Mouse (Mus musculus): ENCODE measurements around the gene Ttf1. TPM values are rescaled to one million over a fixed set of nuclear protein-coding genes. Genes with fewer than 3 reads are reported as not detected.
A peak's percentile ranks its signal among the peaks of the same experiment; 100 is the strongest.

The Ttf1 gene
- polyA plus RNA-seq, 1 experiment: 7.2 TPM

- WGBS: 65% methylated on average over 18 of the region's 18 CpGs
- H3K36me3 ChIP-seq (ENCODE audit: control insufficient read depth, insufficient read depth, low read length): no peaks in the 10 kb centered on the region
- TF ChIP-seq POLR2A (IDR thresholded peaks at IDR 0.05; ENCODE audit: low read depth, low read length): no peak
- TF ChIP-seq CTCF (IDR thresholded peaks at IDR 0.05; ENCODE audit: extremely low read depth, insufficient read depth, insufficient read length, insufficient replicate concordance): no peak
- no peak overlapping the region for H3K27ac ChIP-seq (ENCODE audit: insufficient read depth, low read length)
- no peak overlapping the region for H3K4me3 ChIP-seq (ENCODE audit: extremely low read depth, insufficient read depth, insufficient read length)
- no peak for DNase-seq (ENCODE audit: low read depth in 1 of 2, low spot score in 2 of 2)
- no peaks in the 10 kb centered on the region for H3K4me1 ChIP-seq (ENCODE audit: control insufficient read depth, insufficient read depth, insufficient read length)
- 0 out of 2 replicates have a peak, but pooled peaks cover 3% of the 10 kb centered on the region for H3K27me3 ChIP-seq (ENCODE audit: control insufficient read depth, insufficient read depth, low read length)
These were observed 19.2 kb upstream of the Ttf1 start for GRCm38 (mm10) chr2:29040594-29041476.

- DNase-seq (ENCODE audit: low read depth in 1 of 2, low spot score in 2 of 2): no peak
- 56% methylated on average over 8 of the region's 8 CpGs for WGBS
- no peaks in the 10 kb centered on the region for H3K4me1 ChIP-seq (ENCODE audit: control insufficient read depth, insufficient read depth, insufficient read length)
- no peak overlapping the region for H3K27ac ChIP-seq (ENCODE audit: insufficient read depth, low read length)
- no peak overlapping the region for H3K4me3 ChIP-seq (ENCODE audit: extremely low read depth, insufficient read depth, insufficient read length)
- no peaks in the 10 kb centered on the region for H3K36me3 ChIP-seq (ENCODE audit: control insufficient read depth, insufficient read depth, low read length)
- no peak for TF ChIP-seq POLR2A (IDR thresholded peaks at IDR 0.05; ENCODE audit: low read depth, low read length)
- TF ChIP-seq CTCF (IDR thresholded peaks at IDR 0.05; ENCODE audit: extremely low read depth, insufficient read depth, insufficient read length, insufficient replicate concordance): no peak
- 0 out of 2 replicates have a peak, but pooled peaks cover 3% of the 10 kb centered on the region for H3K27me3 ChIP-seq (ENCODE audit: control insufficient read depth, insufficient read depth, low read length)
These were observed 18.6 kb upstream of the Ttf1 start for GRCm38 (mm10) chr2:29041477-29041768.

- WGBS: 88% methylated on average over 5 of the region's 5 CpGs
- TF ChIP-seq POLR2A (IDR thresholded peaks at IDR 0.05; ENCODE audit: low read depth, low read length) (no peak), CTCF (IDR thresholded peaks at IDR 0.05; ENCODE audit: extremely low read depth, insufficient read depth, insufficient read length, insufficient replicate concordance) (no peak)
- Histone ChIP-seq H3K4me3 (ENCODE audit: extremely low read depth, insufficient read depth, insufficient read length) (no peak overlapping the region), H3K27me3 (ENCODE audit: control insufficient read depth, insufficient read depth, low read length) (0 out of 2 replicates have a peak, but pooled peaks cover 3% of the 10 kb centered on the region), H3K36me3 (ENCODE audit: control insufficient read depth, insufficient read depth, low read length) (no peaks in the 10 kb centered on the region), H3K27ac (ENCODE audit: insufficient read depth, low read length) (no peak overlapping the region), H3K4me1 (ENCODE audit: control insufficient read depth, insufficient read depth, insufficient read length) (no peaks in the 10 kb centered on the region)
- no peak for DNase-seq (ENCODE audit: low read depth in 1 of 2, low spot score in 2 of 2)
These were observed 17.9 kb upstream of the Ttf1 start for GRCm38 (mm10) chr2:29042124-29042523.

- WGBS: 82% methylated on average over 16 of the region's 16 CpGs
- TF ChIP-seq POLR2A (IDR thresholded peaks at IDR 0.05; ENCODE audit: low read depth, low read length) (no peak), CTCF (IDR thresholded peaks at IDR 0.05; ENCODE audit: extremely low read depth, insufficient read depth, insufficient read length, insufficient replicate concordance) (no peak)
These were observed 13.9 kb upstream of the Ttf1 start for GRCm38 (mm10) chr2:29046151-29046550.

GRCm38 (mm10) chr2:29051932-29052331 lies 8.1 kb upstream of the Ttf1 start:
- H3K4me3 ChIP-seq (ENCODE audit: extremely low read depth, insufficient read depth, insufficient read length): no peak overlapping the region
- H3K27me3 ChIP-seq (ENCODE audit: control insufficient read depth, insufficient read depth, low read length): no peaks in the 10 kb centered on the region
- H3K27ac ChIP-seq (ENCODE audit: insufficient read depth, low read length): peak overlapping the region; percentile 35; the same call in 1 of the 2 replicates
- 34% methylated on average over 5 of the region's 5 CpGs for WGBS
- H3K36me3 ChIP-seq (ENCODE audit: control insufficient read depth, insufficient read depth, low read length): no peaks in the 10 kb centered on the region
- H3K4me1 ChIP-seq (ENCODE audit: control insufficient read depth, insufficient read depth, insufficient read length): peaks cover 8% of the 10 kb centered on the region
- TF ChIP-seq POLR2A (IDR thresholded peaks at IDR 0.05; ENCODE audit: low read depth, low read length): no peak
- no peak for TF ChIP-seq CTCF (IDR thresholded peaks at IDR 0.05; ENCODE audit: extremely low read depth, insufficient read depth, insufficient read length, insufficient replicate concordance)
- DNase-seq (ENCODE audit: low read depth in 1 of 2, low spot score in 2 of 2): no peak

More at GRCm38 (mm10) chr2:29046151-29046550, 13.9 kb upstream of the Ttf1 start:
- DNase-seq (ENCODE audit: low read depth in 1 of 2, low spot score in 2 of 2): no peak
- Histone ChIP-seq H3K27me3 (ENCODE audit: control insufficient read depth, insufficient read depth, low read length) (no peaks in the 10 kb centered on the region), H3K27ac (ENCODE audit: insufficient read depth, low read length) (no peak overlapping the region), H3K36me3 (ENCODE audit: control insufficient read depth, insufficient read depth, low read length) (no peaks in the 10 kb centered on the region), H3K4me1 (ENCODE audit: control insufficient read depth, insufficient read depth, insufficient read length) (no peaks in the 10 kb centered on the region), H3K4me3 (ENCODE audit: extremely low read depth, insufficient read depth, insufficient read length) (no peak overlapping the region)

- Histone ChIP-seq H3K4me3 (ENCODE audit: extremely low read depth, insufficient read depth, insufficient read length) (no peak overlapping the region), H3K27me3 (ENCODE audit: control insufficient read depth, insufficient read depth, low read length) (no peaks in the 10 kb centered on the region), H3K27ac (ENCODE audit: insufficient read depth, low read length) (no peak overlapping the region), H3K4me1 (ENCODE audit: control insufficient read depth, insufficient read depth, insufficient read length) (peaks cover 8% of the 10 kb centered on the region), H3K36me3 (ENCODE audit: control insufficient read depth, insufficient read depth, low read length) (no peaks in the 10 kb centered on the region)
- TF ChIP-seq POLR2A (IDR thresholded peaks at IDR 0.05; ENCODE audit: low read depth, low read length) (no peak), CTCF (IDR thresholded peaks at IDR 0.05; ENCODE audit: extremely low read depth, insufficient read depth, insufficient read length, insufficient replicate concordance) (peak; percentile 32; the same call in 1 of the 2 replicates)
- 36% methylated on average over 4 of the region's 4 CpGs for WGBS
- peak; percentile 59 to 64 for DNase-seq (ENCODE audit: low read depth in 1 of 2, low spot score in 2 of 2)
These were observed 7.1 kb upstream of the Ttf1 start for GRCm38 (mm10) chr2:29052943-29053454.
